Mouse (Mus musculus) small intestine, adult 10 weeks (tissue): ENCODE measurements around the gene Zfp212. TPM values are rescaled to one million over a fixed set of nuclear protein-coding genes. Genes with fewer than 3 reads are reported as not detected.

Source experiments
- polyA plus RNA-seq: library from polyadenylated mRNA; stranded (reverse); fragments of 350-450 nt; fragmentation: Illumina TruSeq; extraction: RNeasy Lipid Tissue Mini Kit (QIAGEN cat#74804); gene quantifications from one replicate; pipeline ENCODE4 v1.2.3, GENCODE M21; 2014; ENCODE audit warnings: low replicate concordance

The Zfp212 gene
- 3.9 TPM for polyA plus RNA-seq

GRCm38 (mm10) chr6:47920447-47921340 lies at the start of gene Zfp212:
Zfp212 (plus strand) TSS chr6:47920476.

GRCm38 (mm10) chr6:47877058-47877457 lies 43.2 kb upstream of the Zfp212 start, which contains the start of gene Zfp282:
Zfp282 (plus strand) TSS chr6:47877204.

GRCm38 (mm10) chr6:47953191-47953726 lies 33.0 kb downstream of the Zfp212 start, which contains the start of gene Zfp956:
Zfp956 (plus strand) TSS chr6:47953390.

Other genes starting within 250 kb of the Zfp212 start
- gene Pdia4, start 107.0 kb upstream of the Zfp212 start, polyA plus RNA-seq = 34.2 TPM
- 0.63 TPM for gene Zfp786, start 89.6 kb upstream of the Zfp212 start, polyA plus RNA-seq
- gene Zfp398, start 84.8 kb upstream of the Zfp212 start, polyA plus RNA-seq = 8.7 TPM
- gene Zfp282, start 43.3 kb upstream of the Zfp212 start, polyA plus RNA-seq = 1.4 TPM
- gene Zfp956, start 32.9 kb downstream of the Zfp212 start, polyA plus RNA-seq = 1.8 TPM
- 1.9 TPM for gene Zfp777, start 128.4 kb downstream of the Zfp212 start, polyA plus RNA-seq
- 6.1 TPM for gene Zfp746, start 166.1 kb downstream of the Zfp212 start, polyA plus RNA-seq